Mouse (Mus musculus) midbrain, embryonic 13.5 days (tissue): Measurements from ENCODE around the gene Pah. TPM values are rescaled to one million over a fixed set of nuclear protein-coding genes. Genes with fewer than 3 reads are reported as not detected.

Source experiments
- ATAC-seq: fragments of 200-750 bp; cut with Nextera tagmentation; 2 replicates; pipeline ENCODE4 v1.8.0; 2017; ENCODE audit warnings: mild to moderate bottlenecking, moderate TSS enrichment, moderate library complexity
- H3K27ac ChIP-seq: fragments of 300-500 bp; sonication (generic); 2 replicates; pipeline ENCODE4 v1.5.1; 2015; ENCODE audit warnings: inconsistent platforms, mild to moderate bottlenecking, moderate library complexity
- H3K27me3 ChIP-seq: fragments of 300-500 bp; sonication (generic); 2 replicates; pipeline ENCODE4 v1.6.1; 2015; ENCODE audit warnings: mild to moderate bottlenecking, inconsistent platforms
- H3K36me3 ChIP-seq: fragments of 300-500 bp; sonication (generic); 2 replicates; pipeline ENCODE4 v1.6.1; 2015; ENCODE audit warnings: mild to moderate bottlenecking, inconsistent platforms
- H3K4me1 ChIP-seq: fragments of 300-500 bp; sonication (generic); replicated peaks from 2 replicates; pipeline ENCODE4 v1.6.1; 2015; ENCODE audit warnings: inconsistent platforms
- H3K4me2 ChIP-seq: fragments of 300-500 bp; sonication (generic); replicated peaks from 2 replicates; pipeline ENCODE4 v1.6.1; 2015; ENCODE audit warnings: moderate library complexity, mild to moderate bottlenecking, inconsistent platforms
- H3K4me3 ChIP-seq: fragments of 300-500 bp; sonication (generic); replicated peaks from 2 replicates; pipeline ENCODE4 v1.5.1; 2015; ENCODE audit warnings: mild to moderate bottlenecking, inconsistent platforms
- H3K9ac ChIP-seq: fragments of 300-500 bp; sonication (generic); replicated peaks from 2 replicates; pipeline ENCODE4 v1.6.1; 2015; ENCODE audit warnings: mild to moderate bottlenecking, inconsistent platforms
- H3K9me3 ChIP-seq: fragments of 300-500 bp; sonication (generic); 2 replicates; pipeline ENCODE4 v1.6.1; 2016; ENCODE audit warnings: mild to moderate bottlenecking, inconsistent platforms
- WGBS: fragments of 180-500 bp; shearing (Covaris S2); methylation state at CpG from one replicate; pipeline ENCODE4 v1.1.7; 2015; 5-methylcytosine and 5-hydroxymethylcytosine counted together
- polyA plus RNA-seq: library from polyadenylated mRNA; unstranded; fragments of >200 nt; fragmentation: Nextera tagmentation; extraction: Ambion mirVana; gene quantifications from 2 replicates; pipeline ENCODE4 v1.2.1, GENCODE M21; 2015

Gene Pah
- polyA plus RNA-seq, 1 experiment from 2014 or later, result 0.20 TPM

GRCm38 (mm10) chr10:87596361-87597074 is 74.9 kb downstream of the Pah start:
- WGBS, result 44% methylated on average over 5 of the region's 5 CpGs
- H3K36me3 ChIP-seq, result no peaks in the 10 kb centered on the region
- no peaks in the 10 kb centered on the region for H3K27me3 ChIP-seq
- H3K4me2 ChIP-seq, result peak overlapping the region; percentile 22
- no peak overlapping the region for H3K4me3 ChIP-seq
- H3K27ac ChIP-seq, result no peak overlapping the region
- H3K9ac ChIP-seq, result no peak overlapping the region
- H3K4me1 ChIP-seq, result peaks cover 6% of the 10 kb centered on the region; the same call in 1 of the 2 replicates
- no peaks in the 10 kb centered on the region for H3K9me3 ChIP-seq
- peak; percentile 45; the same call in 1 of the 2 replicates for ATAC-seq

GRCm38 (mm10) chr10:87597075-87597677 is 75.6 kb downstream of the Pah start:
- Histone ChIP-seq H3K4me2 (peak overlapping the region; percentile 22), H3K9ac (no peak overlapping the region), H3K9me3 (no peaks in the 10 kb centered on the region), H3K4me1 (peaks cover 6% of the 10 kb centered on the region; the same call in 1 of the 2 replicates), H3K36me3 (no peaks in the 10 kb centered on the region), H3K4me3 (no peak overlapping the region), H3K27me3 (no peaks in the 10 kb centered on the region), H3K27ac (no peak overlapping the region)
- peak; percentile 68 for ATAC-seq
- WGBS, result 52% methylated on average over 9 of the region's 9 CpGs

GRCm38 (mm10) chr10:87602151-87602550 is 80.6 kb downstream of the Pah start:
- Histone ChIP-seq H3K27me3 (no peaks in the 10 kb centered on the region), H3K27ac (no peak overlapping the region), H3K9me3 (no peaks in the 10 kb centered on the region), H3K9ac (no peak overlapping the region), H3K4me1 (peaks cover 2% of the 10 kb centered on the region; the same call in 1 of the 2 replicates), H3K36me3 (no peaks in the 10 kb centered on the region), H3K4me2 (no peak overlapping the region), H3K4me3 (no peak overlapping the region)
- no peak for ATAC-seq
- WGBS, result 85% methylated on average over 1 of the region's 1 CpGs

GRCm38 (mm10) chr10:87625196-87625595 is 103.6 kb downstream of the Pah start:
- H3K9ac ChIP-seq, result no peak overlapping the region
- no peaks in the 10 kb centered on the region for H3K9me3 ChIP-seq
- H3K4me2 ChIP-seq, result no peak overlapping the region
- H3K36me3 ChIP-seq, result no peaks in the 10 kb centered on the region
- H3K4me1 ChIP-seq, result no peaks in the 10 kb centered on the region
- 60% methylated on average over 1 of the region's 1 CpGs for WGBS
- H3K4me3 ChIP-seq, result no peak overlapping the region
- H3K27ac ChIP-seq, result no peak overlapping the region
- ATAC-seq, result no peak
- no peaks in the 10 kb centered on the region for H3K27me3 ChIP-seq

Other genes starting within 250 kb of the Pah start
- gene Ascl1, start 28.1 kb upstream of the Pah start, polyA plus RNA-seq, result 33.3 and 53.1 TPM in 2 replicates